21 mouse cellular contexts compared by ENCODE assay signal in genomic region chr11:20812153-20812887, GRCm38 (mm10). TPM values are rescaled to one million over a fixed set of nuclear protein-coding genes. Genes with fewer than 3 reads are reported as not detected.
DNase-seq lines count a peak whose midpoint lies in the region; ATAC-seq and TF ChIP-seq lines count a peak whose summit lies in the region.
"Had no signal": no experiment of that assay in that cellular context is flagged by ENCODE, and none has a peak within 500 bp of the region (broad histone marks: within the 10 kb centered on the region; RNA-seq: fewer than 3 reads in every experiment).

No protein-coding gene starts in this region.

- in situ Hi-C loops in Patski (cut with MboI; ENCODE audit: low pct_unique_long_range_greater_than_20kb) = no loop called here

- H3K9me3 ChIP-seq in neural tube, embryonic 15.5 days (replicated peaks) = no peaks in the 10 kb centered on the region
- H3K9me3 ChIP-seq: intestine, embryonic 15.5 days; midbrain, embryonic 10.5 days had no signal

- no peak overlapping the region for H3K27ac ChIP-seq in neural tube, embryonic 15.5 days (replicated peaks)
- H3K27ac ChIP-seq: hindbrain, embryonic 14.5 days; intestine, embryonic 15.5 days; left cerebral cortex, adult 2 months; midbrain, embryonic 10.5 days; stomach, postnatal 0 days had no signal

- H3K36me3 ChIP-seq in neural tube, embryonic 15.5 days = no peaks in the 10 kb centered on the region
- H3K36me3 ChIP-seq: intestine, embryonic 15.5 days; midbrain, embryonic 10.5 days had no signal

- no peak overlapping the region for H3K4me3 ChIP-seq in neural tube, embryonic 15.5 days (replicated peaks)
- H3K4me3 ChIP-seq: erythroblast, embryonic 14.5 days; intestine, embryonic 15.5 days; left cerebral cortex, adult 2 months; midbrain, embryonic 10.5 days had no signal

- CTCF ChIA-PET in Patski (lab: Charles Lee) = interaction anchor here (0.8 to 1.7 kb wide), 5 partner anchors 10 to 101 kb away, joined by 3 to 6 read pairs (median 3); no protein-coding TSS in a partner anchor

- no peaks in the 10 kb centered on the region for H3K4me1 ChIP-seq in neural tube, embryonic 15.5 days
- H3K4me1 ChIP-seq: intestine, embryonic 15.5 days; midbrain, embryonic 10.5 days had no signal

- WGBS in neural tube, embryonic 15.5 days = 68% methylated on average over 5 of the region's 5 CpGs

- peaks cover 70% of the 10 kb centered on the region for H3K27me3 ChIP-seq in Patski
- no peaks in the 10 kb centered on the region for H3K27me3 ChIP-seq in neural tube, embryonic 15.5 days (replicated peaks)
- H3K27me3 ChIP-seq: intestine, embryonic 15.5 days had no signal

- POLR2A ChIA-PET in Patski (lab: Charles Lee) = no interaction called here

- ATAC-seq in Patski = peak; percentile 97
- 0 out of 2 replicates have a peak, but pooled peaks have one; percentile 23 for ATAC-seq in megakaryocyte progenitor cell, adult 5-6 weeks (replicated peaks; ENCODE audit: poor library complexity)
- ATAC-seq in neural tube, embryonic 15.5 days (ENCODE audit: low FRiP score) = no peak
- ATAC-seq: forebrain, postnatal 0 days; intestine, embryonic 15.5 days had no signal

- no peak overlapping the region for H3K4me2 ChIP-seq in neural tube, embryonic 15.5 days
- H3K4me2 ChIP-seq: hindbrain, embryonic 14.5 days; intestine, embryonic 15.5 days; liver, embryonic 11.5 days had no signal

- H3K9ac ChIP-seq in neural tube, embryonic 15.5 days (replicated peaks) = no peak overlapping the region
- H3K9ac ChIP-seq: forebrain, postnatal 0 days; hindbrain, embryonic 14.5 days; intestine, embryonic 15.5 days had no signal

- no peak for TF ChIP-seq CTCF in Patski (IDR thresholded peaks at IDR 0.05)

- DNase-seq in kidney, adult 9 months = peak; percentile 25
- no peak for DNase-seq in kidney, postnatal 25 days
- peak; percentile 39 for DNase-seq in CD4-positive helper T cell, adult 2 months (ENCODE audit: low read depth, low spot score)
- peak; percentile 92 for DNase-seq in Patski (ENCODE audit: low read depth, low spot score)
- no peak for DNase-seq in cerebellum, adult 18-20 months
- DNase-seq: adrenal gland, postnatal 14 days; cerebellum, adult 11-12 months; cerebellum, postnatal 25 days; forebrain, postnatal 0 days; heart, postnatal 36 days; left cerebral cortex, postnatal 4 days; lung, adult 18-20 months had no signal

RNA-seq across cellular contexts. Expression of gene Lgalsl, which starts 18.5 kb away (rescaled TPM):
- polyA plus RNA-seq in Patski (2021) = 5.3 TPM
- 7.2 and 10.4 TPM in 2 replicates for total RNA-seq in megakaryocyte progenitor cell, adult 5-6 weeks (2015)
- total RNA-seq in megakaryocyte progenitor cell, adult 5-6 weeks (2017) = 3.0 and 4.2 TPM in 2 replicates
- 63.9 and 70.5 TPM in 2 replicates for polyA plus RNA-seq in neural tube, embryonic 15.5 days (2015; fragmentation: Nextera tagmentation; extraction: Ambion mirVana)

Comparison
In these comparisons a context has a peak if more than half of its experiments do, and no peak if none do; other contexts are left out.
1. DNase-seq: peak in kidney, adult 9 months (single experiment), CD4-positive helper T cell, adult 2 months (single experiment) and Patski (single experiment); none in kidney, postnatal 25 days (0 of 2) and cerebellum, adult 18-20 months (0 of 2).
2. RNA of gene Lgalsl, which starts 18.5 kb away (polyA plus RNA-seq): 63.9 to 70.5 TPM in neural tube, embryonic 15.5 days; 5.3 TPM in Patski (single experiment); every median in the first group is over 10 times any median in the second.